Mouse (Mus musculus): ENCODE measurements around the gene Smtn. TPM values are rescaled to one million over a fixed set of nuclear protein-coding genes. Genes with fewer than 3 reads are reported as not detected.

Gene Smtn
- polyA plus RNA-seq, 1 experiment from 2014 or later: 14.2 TPM

DNA sequence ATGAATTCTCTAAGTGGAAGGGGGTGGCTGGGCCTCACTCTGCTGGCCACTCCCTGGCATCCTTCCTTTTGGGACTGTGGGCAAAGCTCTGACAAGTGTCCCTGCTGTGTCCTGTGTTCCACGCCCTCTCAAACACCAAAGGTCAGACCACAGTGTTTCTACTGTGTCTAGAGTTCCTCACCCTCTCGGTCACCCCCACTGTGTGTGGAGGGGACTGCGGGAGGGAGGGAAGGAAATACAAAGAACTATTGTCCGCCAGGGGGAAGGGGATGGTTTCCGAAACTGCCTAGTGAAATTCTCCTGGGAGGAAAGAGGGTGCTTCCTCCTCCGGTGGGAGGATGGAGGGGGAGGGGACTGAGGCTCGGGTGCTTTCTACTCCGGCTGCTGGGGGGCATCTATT, 5.5 kb downstream of the Smtn start:
- no peak overlapping the region; the same call in 1 of the 2 replicates for H3K9ac ChIP-seq (ENCODE audit: low read depth, low read length)
- peak overlapping the region; percentile 60 for H3K4me3 ChIP-seq (ENCODE audit: low read depth, low read length)
- H3K27me3 ChIP-seq (ENCODE audit: control insufficient read depth, insufficient read depth, low read depth, low read length): no peaks in the 10 kb centered on the region
- H3K4me2 ChIP-seq (ENCODE audit: low read length): peak overlapping the region; percentile 98
- WGBS: 7% methylated on average over 8 of the region's 8 CpGs
- peaks cover 9% of the 10 kb centered on the region; the same call in 1 of the 2 replicates for H3K4me1 ChIP-seq (ENCODE audit: control insufficient read depth, insufficient read depth, low read length)
- no peak for ATAC-seq
- H3K9me3 ChIP-seq (replicated peaks; ENCODE audit: control insufficient read depth, low read length, poor library complexity, severe bottlenecking): no peaks in the 10 kb centered on the region
- no peaks in the 10 kb centered on the region for H3K36me3 ChIP-seq (ENCODE audit: control insufficient read depth, insufficient read depth, low read length)
- no peak overlapping the region for H3K27ac ChIP-seq (ENCODE audit: low read length)

DNA sequence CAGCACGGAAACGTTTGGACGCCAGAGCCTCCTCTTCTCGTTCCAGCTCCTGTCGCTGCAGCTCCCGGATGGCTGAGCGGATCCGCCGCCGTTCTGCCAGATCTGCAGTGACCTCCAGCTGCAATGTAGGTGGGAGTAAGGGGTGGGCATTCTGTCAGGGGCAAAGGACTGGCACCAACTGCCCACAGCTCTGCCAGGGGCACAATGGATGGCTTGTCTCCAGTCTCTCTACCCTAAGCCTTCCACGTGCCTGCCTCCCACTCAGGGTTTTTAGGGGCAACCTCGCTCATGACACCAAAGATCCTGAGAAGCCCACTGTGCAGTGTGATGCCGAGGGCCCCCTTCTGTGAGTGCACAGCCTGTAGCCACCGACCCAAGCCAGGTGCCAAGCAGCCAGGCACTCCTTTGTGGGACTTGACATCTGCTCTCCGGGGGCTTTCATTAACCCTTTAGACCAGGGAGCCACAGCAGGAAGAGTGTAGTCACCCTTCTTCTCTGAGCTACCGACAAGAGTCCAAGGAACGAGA, 6.9 kb downstream of the Smtn start:
- peaks cover 5% of the 10 kb centered on the region; the same call in 1 of the 2 replicates for H3K4me1 ChIP-seq (ENCODE audit: control insufficient read depth, insufficient read depth, low read length)

GRCm38 (mm10) chr11:3532101-3532931, 8.1 kb downstream of the Smtn start:
- peaks cover 5% of the 10 kb centered on the region; the same call in 1 of the 2 replicates for H3K4me1 ChIP-seq (ENCODE audit: control insufficient read depth, insufficient read depth, low read length)
- no peak for ATAC-seq
- no peak overlapping the region; the same call in 1 of the 2 replicates for H3K9ac ChIP-seq (ENCODE audit: low read depth, low read length)
- H3K27ac ChIP-seq (ENCODE audit: low read length): no peak overlapping the region
- H3K4me3 ChIP-seq (ENCODE audit: low read depth, low read length): no peak overlapping the region
- 94% methylated on average over 16 of the region's 16 CpGs for WGBS
- no peaks in the 10 kb centered on the region for H3K9me3 ChIP-seq (replicated peaks; ENCODE audit: control insufficient read depth, low read length, poor library complexity, severe bottlenecking)
- no peaks in the 10 kb centered on the region for H3K36me3 ChIP-seq (ENCODE audit: control insufficient read depth, insufficient read depth, low read length)
- H3K27me3 ChIP-seq (ENCODE audit: control insufficient read depth, insufficient read depth, low read depth, low read length): no peaks in the 10 kb centered on the region
- H3K4me2 ChIP-seq (ENCODE audit: low read length): no peak overlapping the region

More for the DNA sequence above, 6.9 kb downstream of the Smtn start:
- H3K4me2 ChIP-seq (ENCODE audit: low read length): no peak overlapping the region
- 88% methylated on average over 17 of the region's 17 CpGs for WGBS
- H3K4me3 ChIP-seq (ENCODE audit: low read depth, low read length): no peak overlapping the region
- no peak overlapping the region for H3K27ac ChIP-seq (ENCODE audit: low read length)
- peak overlapping the region; percentile 38; the same call in 1 of the 2 replicates for H3K9ac ChIP-seq (ENCODE audit: low read depth, low read length)
- no peaks in the 10 kb centered on the region for H3K9me3 ChIP-seq (replicated peaks; ENCODE audit: control insufficient read depth, low read length, poor library complexity, severe bottlenecking)
- no peaks in the 10 kb centered on the region for H3K36me3 ChIP-seq (ENCODE audit: control insufficient read depth, insufficient read depth, low read length)
- no peak for ATAC-seq
- H3K27me3 ChIP-seq (ENCODE audit: control insufficient read depth, insufficient read depth, low read depth, low read length): no peaks in the 10 kb centered on the region

DNA sequence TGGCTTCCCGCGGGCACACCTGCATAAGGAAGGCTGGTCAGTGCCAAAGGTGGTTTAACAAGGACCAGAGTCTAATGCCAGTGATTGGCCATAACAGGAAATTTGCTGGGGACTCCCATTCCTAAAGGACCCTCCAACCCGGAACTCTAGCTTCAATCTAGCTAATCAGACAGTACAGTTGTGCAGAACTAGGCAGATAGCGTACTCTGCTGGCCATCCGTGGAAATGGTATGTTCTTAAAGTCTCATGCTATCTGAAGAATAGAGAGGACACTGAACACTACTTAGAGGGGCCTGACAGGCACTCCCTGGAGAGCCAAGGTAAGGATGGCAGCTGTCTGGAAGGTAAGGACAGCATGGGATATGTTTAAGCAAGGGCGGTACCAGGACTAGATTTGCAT, 8.8 kb downstream of the Smtn start:
- Histone ChIP-seq H3K4me3 (ENCODE audit: low read depth, low read length) (no peak overlapping the region), H3K27me3 (ENCODE audit: control insufficient read depth, insufficient read depth, low read depth, low read length) (no peaks in the 10 kb centered on the region), H3K36me3 (ENCODE audit: control insufficient read depth, insufficient read depth, low read length) (no peaks in the 10 kb centered on the region), H3K4me2 (ENCODE audit: low read length) (no peak overlapping the region), H3K27ac (ENCODE audit: low read length) (no peak overlapping the region), H3K9me3 (replicated peaks; ENCODE audit: control insufficient read depth, low read length, poor library complexity, severe bottlenecking) (no peaks in the 10 kb centered on the region), H3K4me1 (ENCODE audit: control insufficient read depth, insufficient read depth, low read length) (peaks cover 5% of the 10 kb centered on the region; the same call in 1 of the 2 replicates), H3K9ac (ENCODE audit: low read depth, low read length) (no peak overlapping the region)
- no peak for ATAC-seq
- 79% methylated on average over 6 of the region's 6 CpGs for WGBS

GRCm38 (mm10) chr11:3530731-3531130, 9.7 kb downstream of the Smtn start:
- H3K36me3 ChIP-seq (ENCODE audit: control insufficient read depth, insufficient read depth, low read length): no peaks in the 10 kb centered on the region
- ATAC-seq: no peak

DNA sequence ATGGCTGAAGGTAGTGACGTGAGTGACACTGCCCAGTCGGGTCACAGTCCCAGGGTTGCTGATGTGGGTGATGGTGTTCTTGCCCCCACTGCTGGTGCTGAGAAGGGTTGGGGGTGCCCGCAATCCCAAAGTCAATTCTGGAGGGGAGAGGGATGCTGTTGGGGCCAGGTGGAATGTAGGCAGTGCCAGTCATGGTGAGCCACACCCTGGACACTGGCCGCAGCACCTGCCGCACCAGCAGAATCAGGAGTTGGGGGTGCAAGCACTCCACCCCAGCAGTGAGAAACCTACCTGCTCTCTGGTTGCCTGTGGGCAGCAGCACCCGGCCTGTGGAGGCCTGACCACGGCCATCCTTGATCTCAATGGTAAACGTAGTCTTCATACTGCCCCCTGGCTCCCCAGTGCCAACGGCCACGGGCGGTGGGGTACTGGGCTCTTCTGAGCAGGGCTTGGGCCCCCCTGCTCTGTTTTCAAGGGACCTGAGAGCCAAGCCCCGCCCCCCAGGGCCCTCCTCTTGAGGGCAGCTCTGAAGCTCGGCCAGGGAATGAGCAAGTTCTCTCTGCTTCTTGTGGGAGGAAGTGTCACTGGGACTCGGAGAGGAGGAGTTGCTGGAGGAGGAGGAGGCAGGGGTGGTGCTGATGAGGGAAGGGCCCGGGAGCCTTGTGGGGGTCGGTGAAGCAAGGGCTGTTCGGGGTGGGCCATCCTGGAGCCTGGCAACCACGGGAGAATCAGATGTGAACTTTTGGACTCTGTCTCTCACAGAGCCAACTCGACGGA, 10.7 kb downstream of the Smtn start:
- H3K4me1 ChIP-seq (ENCODE audit: control insufficient read depth, insufficient read depth, low read length): no peaks in the 10 kb centered on the region
- no peaks in the 10 kb centered on the region for H3K27me3 ChIP-seq (ENCODE audit: control insufficient read depth, insufficient read depth, low read depth, low read length)
- H3K9ac ChIP-seq (ENCODE audit: low read depth, low read length): no peak overlapping the region
- H3K36me3 ChIP-seq (ENCODE audit: control insufficient read depth, insufficient read depth, low read length): no peaks in the 10 kb centered on the region
- H3K4me2 ChIP-seq (ENCODE audit: low read length): no peak overlapping the region
- ATAC-seq: no peak
- H3K4me3 ChIP-seq (ENCODE audit: low read depth, low read length): no peak overlapping the region
- H3K27ac ChIP-seq (ENCODE audit: low read length): no peak overlapping the region
- WGBS: 81% methylated on average over 20 of the region's 20 CpGs
- no peaks in the 10 kb centered on the region for H3K9me3 ChIP-seq (replicated peaks; ENCODE audit: control insufficient read depth, low read length, poor library complexity, severe bottlenecking)

More at GRCm38 (mm10) chr11:3530731-3531130, 9.7 kb downstream of the Smtn start:
- no peak overlapping the region for H3K4me2 ChIP-seq (ENCODE audit: low read length)
- H3K4me1 ChIP-seq (ENCODE audit: control insufficient read depth, insufficient read depth, low read length): peaks cover 3% of the 10 kb centered on the region; the same call in 1 of the 2 replicates
- 88% methylated on average over 3 of the region's 3 CpGs for WGBS
- no peak overlapping the region for H3K9ac ChIP-seq (ENCODE audit: low read depth, low read length)
- no peak overlapping the region for H3K4me3 ChIP-seq (ENCODE audit: low read depth, low read length)
- H3K27ac ChIP-seq (ENCODE audit: low read length): no peak overlapping the region
- H3K9me3 ChIP-seq (replicated peaks; ENCODE audit: control insufficient read depth, low read length, poor library complexity, severe bottlenecking): no peaks in the 10 kb centered on the region
- no peaks in the 10 kb centered on the region for H3K27me3 ChIP-seq (ENCODE audit: control insufficient read depth, insufficient read depth, low read depth, low read length)

DNA sequence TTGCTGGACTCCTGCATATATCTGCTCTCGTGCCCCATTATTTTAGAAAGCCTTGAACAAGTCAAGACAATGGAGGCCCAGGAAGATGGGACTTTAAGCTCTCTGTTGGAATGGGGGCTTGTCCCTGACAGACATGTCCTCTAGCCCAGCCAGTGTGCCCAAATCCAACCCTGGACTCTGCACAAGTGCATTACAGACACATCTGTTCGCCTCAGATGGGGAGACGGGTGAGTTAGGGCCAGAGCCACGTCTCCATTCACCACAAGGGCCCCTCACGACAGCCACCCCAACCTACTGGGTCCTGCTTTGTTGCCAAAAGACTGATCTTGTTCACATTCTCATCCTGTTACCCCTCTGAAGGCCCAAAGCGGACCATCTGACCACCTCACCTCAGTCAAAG, 12.2 kb downstream of the Smtn start:
- no peaks in the 10 kb centered on the region for H3K36me3 ChIP-seq (ENCODE audit: control insufficient read depth, insufficient read depth, low read length)
- H3K4me3 ChIP-seq (ENCODE audit: low read depth, low read length): no peak overlapping the region
- ATAC-seq: no peak
- 92% methylated on average over 6 of the region's 6 CpGs for WGBS
- no peak overlapping the region for H3K4me2 ChIP-seq (ENCODE audit: low read length)
- no peak overlapping the region for H3K9ac ChIP-seq (ENCODE audit: low read depth, low read length)
- no peaks in the 10 kb centered on the region for H3K4me1 ChIP-seq (ENCODE audit: control insufficient read depth, insufficient read depth, low read length)
- H3K9me3 ChIP-seq (replicated peaks; ENCODE audit: control insufficient read depth, low read length, poor library complexity, severe bottlenecking): no peaks in the 10 kb centered on the region
- H3K27me3 ChIP-seq (ENCODE audit: control insufficient read depth, insufficient read depth, low read depth, low read length): no peaks in the 10 kb centered on the region
- no peak overlapping the region for H3K27ac ChIP-seq (ENCODE audit: low read length)

DNA sequence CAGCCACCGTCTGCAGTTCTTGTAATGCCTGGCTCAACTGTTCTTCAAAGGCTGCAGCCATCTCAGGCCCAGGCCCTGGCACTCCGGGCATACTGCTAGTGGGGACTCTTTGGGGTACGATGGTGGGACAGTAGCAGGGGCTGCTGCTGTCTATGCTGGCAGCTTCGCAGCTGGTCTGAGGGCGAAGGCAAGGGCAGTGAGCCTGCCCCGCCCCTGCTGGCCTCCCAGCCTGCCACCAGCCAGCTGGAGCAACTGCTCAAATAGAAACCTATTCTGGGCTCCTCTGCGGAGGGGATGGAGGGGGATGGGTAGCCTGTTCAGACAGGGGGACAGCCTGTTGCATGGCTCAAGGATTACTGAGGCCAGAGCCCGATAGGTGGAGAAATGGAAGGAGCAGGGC, 12.6 kb downstream of the Smtn start:
- Histone ChIP-seq H3K9me3 (replicated peaks; ENCODE audit: control insufficient read depth, low read length, poor library complexity, severe bottlenecking) (no peaks in the 10 kb centered on the region), H3K4me1 (ENCODE audit: control insufficient read depth, insufficient read depth, low read length) (no peaks in the 10 kb centered on the region), H3K27ac (ENCODE audit: low read length) (no peak overlapping the region), H3K36me3 (ENCODE audit: control insufficient read depth, insufficient read depth, low read length) (no peaks in the 10 kb centered on the region), H3K4me2 (ENCODE audit: low read length) (no peak overlapping the region), H3K4me3 (ENCODE audit: low read depth, low read length) (no peak overlapping the region), H3K27me3 (ENCODE audit: control insufficient read depth, insufficient read depth, low read depth, low read length) (no peaks in the 10 kb centered on the region), H3K9ac (ENCODE audit: low read depth, low read length) (0 out of 2 replicates have a peak overlapping the region, but pooled peaks have one; percentile 10)
- WGBS: 76% methylated on average over 8 of the region's 8 CpGs
- ATAC-seq: no peak
